Mouse (Mus musculus): ENCODE results near the gene Ace3. TPM values are rescaled to one million over a fixed set of nuclear protein-coding genes. Genes with fewer than 3 reads are reported as not detected.

Gene Ace3
- polyA plus RNA-seq, 1 experiment from 2014 or later = 0.07 TPM

- no peak overlapping the region for H3K4me3 ChIP-seq (ENCODE audit: low read length)
- no peak overlapping the region for H3K9ac ChIP-seq (ENCODE audit: low read depth, low read length)
- no peak overlapping the region for H3K4me2 ChIP-seq (ENCODE audit: low read depth, low read length)
- WGBS = 45% methylated on average over 4 of the region's 4 CpGs
- no peaks in the 10 kb centered on the region for H3K36me3 ChIP-seq (ENCODE audit: control insufficient read depth, insufficient read depth, low read length)
- no peaks in the 10 kb centered on the region for H3K9me3 ChIP-seq (ENCODE audit: control insufficient read depth, low read length)
- no peak for ATAC-seq
- H3K27me3 ChIP-seq (replicated peaks; ENCODE audit: control insufficient read depth, insufficient read depth, low read length) = no peaks in the 10 kb centered on the region
- no peak overlapping the region for H3K27ac ChIP-seq (ENCODE audit: low read length)
- peaks cover 22% of the 10 kb centered on the region for H3K4me1 ChIP-seq (ENCODE audit: control insufficient read depth, insufficient read depth, low read length)
Measured at GRCm38 (mm10) chr11:106001718-106002117, 7.2 kb downstream of the Ace3 start.

- Histone ChIP-seq H3K27ac (ENCODE audit: low read length) (0 out of 2 replicates have a peak overlapping the region, but pooled peaks have one; percentile 23), H3K4me2 (ENCODE audit: low read depth, low read length) (no peak overlapping the region), H3K36me3 (ENCODE audit: control insufficient read depth, insufficient read depth, low read length) (no peaks in the 10 kb centered on the region), H3K9me3 (ENCODE audit: control insufficient read depth, low read length) (no peaks in the 10 kb centered on the region), H3K4me3 (ENCODE audit: low read length) (no peak overlapping the region), H3K27me3 (replicated peaks; ENCODE audit: control insufficient read depth, insufficient read depth, low read length) (no peaks in the 10 kb centered on the region), H3K4me1 (ENCODE audit: control insufficient read depth, insufficient read depth, low read length) (peaks cover 26% of the 10 kb centered on the region), H3K9ac (ENCODE audit: low read depth, low read length) (no peak overlapping the region)
- 73% methylated on average over 1 of the region's 1 CpGs for WGBS
- ATAC-seq = peak; percentile 29; the same call in 1 of the 2 replicates
Measured at GRCm38 (mm10) chr11:106004576-106004975, 10.1 kb downstream of the Ace3 start.

- no peaks in the 10 kb centered on the region for H3K36me3 ChIP-seq (ENCODE audit: control insufficient read depth, insufficient read depth, low read length)
- H3K27ac ChIP-seq (ENCODE audit: low read length) = 0 out of 2 replicates have a peak overlapping the region, but pooled peaks have one; percentile 30
- H3K9me3 ChIP-seq (ENCODE audit: control insufficient read depth, low read length) = no peaks in the 10 kb centered on the region
- no peak overlapping the region for H3K9ac ChIP-seq (ENCODE audit: low read depth, low read length)
- H3K4me2 ChIP-seq (ENCODE audit: low read depth, low read length) = no peak overlapping the region
- H3K4me3 ChIP-seq (ENCODE audit: low read length) = no peak overlapping the region
- H3K27me3 ChIP-seq (replicated peaks; ENCODE audit: control insufficient read depth, insufficient read depth, low read length) = no peaks in the 10 kb centered on the region
- WGBS = 19% methylated on average over 5 of the region's 5 CpGs
- H3K4me1 ChIP-seq (ENCODE audit: control insufficient read depth, insufficient read depth, low read length) = peaks cover 26% of the 10 kb centered on the region
- ATAC-seq = peak; percentile 45
Measured at GRCm38 (mm10) chr11:106005970-106006369, 11.5 kb downstream of the Ace3 start.

GRCm38 (mm10) chr11:106007821-106008220 lies 13.3 kb downstream of the Ace3 start, which contains the start of gene Kcnh6:
Gene Kcnh6, plus strand, starts transcription at chr11:106008124.
- Histone ChIP-seq H3K9ac (ENCODE audit: low read depth, low read length) (0 out of 2 replicates have a peak within 1 kb of the TSS, but pooled peaks have one; percentile 11), H3K36me3 (ENCODE audit: control insufficient read depth, insufficient read depth, low read length) (no peaks in the 10 kb centered on the region), H3K4me1 (ENCODE audit: control insufficient read depth, insufficient read depth, low read length) (peaks cover 26% of the 10 kb centered on the region), H3K27ac (ENCODE audit: low read length) (no peak within 1 kb of the TSS), H3K4me2 (ENCODE audit: low read depth, low read length) (peak within 1 kb of the TSS; percentile 88), H3K27me3 (replicated peaks; ENCODE audit: control insufficient read depth, insufficient read depth, low read length) (no peaks in the 10 kb centered on the region), H3K9me3 (ENCODE audit: control insufficient read depth, low read length) (no peaks in the 10 kb centered on the region), H3K4me3 (ENCODE audit: low read length) (peak within 1 kb of the TSS; percentile 41)
- peak; percentile 67 for ATAC-seq
- under 1% methylated on average over 25 of the region's 25 CpGs for WGBS

GRCm38 (mm10) chr11:106012711-106013110 lies 18.2 kb downstream of the Ace3 start:
- Histone ChIP-seq H3K36me3 (ENCODE audit: control insufficient read depth, insufficient read depth, low read length) (no peaks in the 10 kb centered on the region), H3K4me3 (ENCODE audit: low read length) (no peak overlapping the region), H3K4me1 (ENCODE audit: control insufficient read depth, insufficient read depth, low read length) (peaks cover 8% of the 10 kb centered on the region; the same call in 1 of the 2 replicates), H3K27ac (ENCODE audit: low read length) (no peak overlapping the region), H3K9me3 (ENCODE audit: control insufficient read depth, low read length) (no peaks in the 10 kb centered on the region), H3K9ac (ENCODE audit: low read depth, low read length) (no peak overlapping the region), H3K4me2 (ENCODE audit: low read depth, low read length) (no peak overlapping the region), H3K27me3 (replicated peaks; ENCODE audit: control insufficient read depth, insufficient read depth, low read length) (no peaks in the 10 kb centered on the region)
- no peak for ATAC-seq
- 52% methylated on average over 7 of the region's 7 CpGs for WGBS

- no peak overlapping the region for H3K4me3 ChIP-seq (ENCODE audit: low read length)
- H3K9me3 ChIP-seq (ENCODE audit: control insufficient read depth, low read length) = no peaks in the 10 kb centered on the region
- peaks cover 4% of the 10 kb centered on the region; the same call in 1 of the 2 replicates for H3K4me1 ChIP-seq (ENCODE audit: control insufficient read depth, insufficient read depth, low read length)
- no peak overlapping the region for H3K27ac ChIP-seq (ENCODE audit: low read length)
- no peaks in the 10 kb centered on the region for H3K36me3 ChIP-seq (ENCODE audit: control insufficient read depth, insufficient read depth, low read length)
- H3K4me2 ChIP-seq (ENCODE audit: low read depth, low read length) = no peak overlapping the region
- H3K27me3 ChIP-seq (replicated peaks; ENCODE audit: control insufficient read depth, insufficient read depth, low read length) = no peaks in the 10 kb centered on the region
- 60% methylated on average over 11 of the region's 11 CpGs for WGBS
- no peak overlapping the region for H3K9ac ChIP-seq (ENCODE audit: low read depth, low read length)
- no peak for ATAC-seq
Measured at GRCm38 (mm10) chr11:106013556-106014225, 19.2 kb downstream of the Ace3 start.

- H3K9ac ChIP-seq (ENCODE audit: low read depth, low read length) = no peak overlapping the region
- H3K36me3 ChIP-seq (ENCODE audit: control insufficient read depth, insufficient read depth, low read length) = no peaks in the 10 kb centered on the region
- ATAC-seq = no peak
- 72% methylated on average over 5 of the region's 5 CpGs for WGBS
- no peak overlapping the region for H3K27ac ChIP-seq (ENCODE audit: low read length)
- peaks cover 12% of the 10 kb centered on the region for H3K4me1 ChIP-seq (ENCODE audit: control insufficient read depth, insufficient read depth, low read length)
- H3K4me2 ChIP-seq (ENCODE audit: low read depth, low read length) = no peak overlapping the region
- no peak overlapping the region for H3K4me3 ChIP-seq (ENCODE audit: low read length)
- H3K9me3 ChIP-seq (ENCODE audit: control insufficient read depth, low read length) = no peaks in the 10 kb centered on the region
- peaks cover 10% of the 10 kb centered on the region for H3K27me3 ChIP-seq (replicated peaks; ENCODE audit: control insufficient read depth, insufficient read depth, low read length)
Measured at GRCm38 (mm10) chr11:106016440-106016839, 22.0 kb downstream of the Ace3 start.

- peak; percentile 69 for ATAC-seq
- H3K9ac ChIP-seq (ENCODE audit: low read depth, low read length) = peak overlapping the region; percentile 38
- WGBS = 2% methylated on average over 50 of the region's 50 CpGs
- H3K4me3 ChIP-seq (ENCODE audit: low read length) = peak overlapping the region; percentile 37
- H3K36me3 ChIP-seq (ENCODE audit: control insufficient read depth, insufficient read depth, low read length) = no peaks in the 10 kb centered on the region
- H3K4me1 ChIP-seq (ENCODE audit: control insufficient read depth, insufficient read depth, low read length) = peaks cover 8% of the 10 kb centered on the region
- H3K9me3 ChIP-seq (ENCODE audit: control insufficient read depth, low read length) = no peaks in the 10 kb centered on the region
- peaks cover 10% of the 10 kb centered on the region for H3K27me3 ChIP-seq (replicated peaks; ENCODE audit: control insufficient read depth, insufficient read depth, low read length)
- peak overlapping the region; percentile 68 for H3K4me2 ChIP-seq (ENCODE audit: low read depth, low read length)
- H3K27ac ChIP-seq (ENCODE audit: low read length) = no peak overlapping the region
Measured at GRCm38 (mm10) chr11:106020051-106020763, 25.7 kb downstream of the Ace3 start.

GRCm38 (mm10) chr11:106025774-106026173 lies 31.3 kb downstream of the Ace3 start:
- Histone ChIP-seq H3K4me3 (ENCODE audit: low read length) (no peak overlapping the region), H3K27ac (ENCODE audit: low read length) (no peak overlapping the region), H3K27me3 (replicated peaks; ENCODE audit: control insufficient read depth, insufficient read depth, low read length) (peaks cover 6% of the 10 kb centered on the region; the same call in 1 of the 2 replicates), H3K9ac (ENCODE audit: low read depth, low read length) (no peak overlapping the region), H3K4me1 (ENCODE audit: control insufficient read depth, insufficient read depth, low read length) (0 out of 2 replicates have a peak, but pooled peaks cover 3% of the 10 kb centered on the region), H3K9me3 (ENCODE audit: control insufficient read depth, low read length) (no peaks in the 10 kb centered on the region), H3K4me2 (ENCODE audit: low read depth, low read length) (no peak overlapping the region), H3K36me3 (ENCODE audit: control insufficient read depth, insufficient read depth, low read length) (no peaks in the 10 kb centered on the region)
- 61% methylated on average over 3 of the region's 3 CpGs for WGBS
- ATAC-seq = no peak; the same call in 1 of the 2 replicates
